Mouse (Mus musculus): ENCODE measurements at regions not wholly inside any gene's neighbourhood (a gene's known extent, or its start where the extent isn't known, plus 50 kb on each side); places are given as distances from the start of the nearest gene placed in this dataset.

DNA sequence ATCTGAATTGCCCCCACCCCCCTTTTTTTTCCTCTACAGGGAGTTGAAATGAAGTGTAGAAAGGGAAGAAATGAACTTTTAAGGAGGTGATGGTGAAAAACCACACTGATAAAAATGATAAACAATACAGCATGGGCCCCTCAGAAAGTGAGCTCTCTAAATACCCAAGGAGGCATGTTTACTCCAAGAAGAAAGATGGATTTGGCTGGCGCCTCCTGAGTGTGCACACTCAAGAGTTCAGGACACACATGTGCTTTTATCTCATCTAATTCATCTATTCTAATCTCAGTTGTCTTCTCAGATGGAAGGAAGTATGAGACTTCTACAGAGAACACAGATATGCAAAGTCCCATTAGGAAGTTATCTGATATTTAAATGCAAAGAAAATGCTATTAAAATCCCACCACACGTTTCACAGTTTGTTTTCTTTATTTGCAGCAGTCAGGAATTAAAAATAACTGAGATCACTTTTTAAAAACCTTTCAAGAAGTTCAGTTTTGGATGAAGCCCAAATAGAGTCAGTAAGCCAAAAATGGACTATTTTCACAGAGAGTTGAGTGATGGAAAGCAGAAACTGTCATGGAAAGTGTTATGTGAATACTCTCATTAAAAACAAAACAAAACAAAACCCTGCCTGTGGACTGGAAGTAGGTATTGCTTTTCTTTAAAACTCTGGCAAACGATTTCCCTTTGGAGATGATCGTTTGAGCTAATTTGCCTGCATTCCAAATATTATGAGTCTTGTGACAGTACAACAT is 123.1 kb upstream of the Mdfic start:
- TF ChIP-seq POLR2A (IDR thresholded peaks at IDR 0.05; ENCODE audit: extremely low read depth, insufficient read depth, low read length), result no peak
- TF ChIP-seq CTCF (IDR thresholded peaks at IDR 0.05; ENCODE audit: low read depth, low read length), result no peak
